Mouse (Mus musculus): ENCODE data around the gene Wnt7a. TPM values are rescaled to one million over a fixed set of nuclear protein-coding genes. Genes with fewer than 3 reads are reported as not detected.

The Wnt7a gene
- total RNA-seq, 1 experiment from 2014 or later: not detected

DNA sequence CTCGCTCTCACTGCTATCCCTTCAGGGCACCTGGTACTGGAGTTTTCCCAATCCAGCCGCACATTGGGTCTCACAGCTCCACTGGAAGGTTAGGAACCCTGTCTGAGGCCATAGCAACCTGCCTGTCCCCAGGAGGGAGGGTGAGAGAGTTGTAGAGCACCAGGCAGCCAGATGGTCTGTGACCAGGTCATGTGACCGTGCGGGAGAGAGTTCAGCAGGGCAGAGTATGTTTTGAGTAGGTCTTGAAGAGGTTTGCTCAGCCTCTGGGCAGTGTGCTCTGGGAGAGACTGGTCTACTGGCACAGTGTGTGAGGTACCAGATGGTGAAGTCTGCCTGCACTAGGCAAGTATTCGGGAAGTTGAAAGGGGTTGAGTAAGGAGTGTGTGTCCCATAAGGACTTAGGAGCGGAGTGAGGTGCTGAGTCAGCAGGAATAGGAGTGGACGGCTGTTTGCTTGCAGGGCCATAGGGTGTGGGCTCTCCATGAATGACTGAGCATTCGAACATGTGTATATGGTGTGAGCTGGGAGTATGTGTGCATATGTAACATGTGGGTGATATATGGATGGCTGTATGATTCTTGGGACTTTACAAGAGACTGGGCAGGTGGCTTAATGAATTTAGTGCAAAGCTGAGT, 71.4 kb downstream of the Wnt7a start:
- DNase-seq: no peak

DNA sequence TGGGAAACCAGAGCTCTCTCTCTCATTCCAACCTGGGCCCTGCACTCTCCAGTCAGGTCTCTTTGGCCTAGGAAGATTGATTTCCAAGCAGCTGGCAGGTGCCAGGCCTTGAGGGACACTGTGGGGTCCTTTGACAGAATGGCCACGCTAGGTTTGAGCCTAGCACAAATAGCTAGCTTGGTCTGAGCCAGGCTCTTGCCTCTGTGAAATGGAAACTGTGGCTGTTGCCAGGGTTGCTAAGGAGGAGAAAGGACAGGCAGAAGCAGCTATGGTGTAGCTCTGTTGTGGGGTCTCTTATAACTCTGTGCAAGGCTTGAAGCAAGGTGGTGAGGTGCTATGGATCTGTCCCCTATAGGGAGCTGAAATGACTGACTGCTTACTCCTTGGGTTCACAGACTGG, 75.7 kb downstream of the Wnt7a start:
- no peak for DNase-seq

DNA sequence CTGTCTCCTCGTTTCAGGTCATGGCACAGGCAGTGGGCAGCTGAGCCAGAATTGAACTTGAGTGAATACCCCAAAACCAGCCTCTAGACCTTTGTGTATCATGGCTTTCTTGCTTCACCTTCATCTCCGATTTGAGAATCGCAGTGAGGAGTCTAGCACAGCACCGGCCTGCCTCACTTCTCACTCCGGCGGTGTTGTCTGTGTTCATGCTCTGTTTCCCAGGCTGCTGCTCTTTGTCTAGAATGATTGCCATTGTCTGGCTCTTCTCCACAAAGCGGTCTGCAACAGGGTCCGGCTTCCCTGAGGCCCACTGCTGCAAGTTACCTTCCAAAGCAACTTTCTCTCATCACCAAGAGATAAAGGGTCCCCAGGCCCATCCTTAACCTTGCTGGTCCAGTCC, 79.3 kb downstream of the Wnt7a start:
- no peak for DNase-seq

DNA sequence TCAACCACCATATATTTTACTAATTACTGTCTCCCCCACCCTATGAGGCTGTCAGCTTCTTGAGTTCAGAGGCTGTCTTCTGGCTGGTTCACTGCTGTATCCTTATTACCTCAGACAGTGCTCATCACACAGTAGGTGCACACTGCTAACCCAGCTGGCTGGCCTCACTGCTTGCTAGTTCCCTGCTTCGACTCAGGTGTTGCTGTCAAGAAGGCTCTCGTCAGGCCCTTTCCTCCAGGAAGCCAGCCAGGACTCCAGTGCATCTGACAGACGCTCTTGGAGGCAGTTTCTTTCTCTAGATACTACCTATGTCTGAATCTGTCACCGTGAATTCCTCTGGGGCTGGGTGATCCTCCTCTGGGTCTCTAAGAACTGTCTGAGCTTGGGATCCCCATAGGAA, 85.6 kb downstream of the Wnt7a start:
- no peak for DNase-seq

DNA sequence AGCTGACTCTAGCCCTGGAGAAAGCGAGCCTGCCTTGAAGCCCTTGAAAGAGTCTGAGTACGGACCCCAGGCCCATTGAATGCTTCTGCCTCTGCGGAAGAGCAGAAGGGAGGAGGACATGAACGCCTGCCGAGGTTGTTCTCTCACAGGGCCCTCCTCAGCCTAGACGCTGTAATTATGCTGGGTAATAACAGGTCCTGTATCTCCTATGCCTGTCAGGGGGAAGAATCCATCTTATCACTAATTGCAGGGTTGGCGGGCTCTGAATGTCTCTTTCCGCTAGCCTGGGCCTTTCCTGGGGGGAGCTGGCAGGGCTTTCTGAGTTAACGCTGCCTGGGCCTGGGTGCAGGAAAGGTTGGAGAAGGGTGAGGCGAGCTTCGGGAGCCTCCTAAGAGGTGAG, 86.4 kb downstream of the Wnt7a start:
- no peak for DNase-seq

DNA sequence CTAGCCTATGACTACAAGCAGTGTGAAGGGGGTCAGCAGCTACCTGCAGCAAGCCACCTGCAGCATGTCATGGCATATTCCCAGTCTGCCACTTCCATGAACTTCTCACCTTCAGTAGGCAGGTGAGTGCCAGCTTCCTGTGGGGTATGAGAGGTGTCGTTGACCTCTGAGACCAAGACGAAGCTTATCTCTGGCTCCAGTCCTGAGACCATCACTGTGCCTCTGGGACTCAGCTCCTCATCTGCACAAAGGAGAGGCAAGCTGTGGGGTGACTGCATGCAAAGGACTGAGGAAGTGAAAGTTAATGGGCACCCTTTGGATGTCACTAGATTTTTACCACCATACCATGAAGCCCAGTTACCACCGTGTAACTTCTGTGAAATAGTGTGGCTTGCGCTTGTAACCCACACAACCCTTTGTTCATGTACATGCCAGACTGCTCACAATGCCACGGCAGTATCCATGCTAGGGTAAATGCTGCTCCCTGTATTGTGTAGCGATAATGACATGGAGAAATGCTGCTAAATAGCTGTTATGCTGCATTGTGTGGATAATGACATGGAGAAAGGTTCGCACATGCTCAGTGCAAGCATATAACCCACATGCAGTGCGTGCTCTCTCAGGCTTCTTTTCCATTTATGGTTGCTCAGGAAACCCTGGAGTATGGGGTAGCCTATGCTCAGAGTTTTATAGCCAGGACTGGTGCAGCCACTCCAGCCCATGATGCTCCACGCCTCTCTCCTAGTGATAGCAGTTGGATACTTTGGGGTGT, 89.0 kb downstream of the Wnt7a start:
- DNase-seq: no peak

Other genes starting within 250 kb of the Wnt7a start
- gene Fbln2, start 198.9 kb downstream of the Wnt7a start, total RNA-seq (2021): 32.3 and 38.2 TPM in 2 replicates
- gene Chchd4, start 62.2 kb upstream of the Wnt7a start, total RNA-seq (2021): 16.2 and 20.0 TPM in 2 replicates
- 27.6 and 34.2 TPM in 2 replicates for gene Tmem43, start 62.3 kb upstream of the Wnt7a start, total RNA-seq (2021)
- 12.5 and 14.6 TPM in 2 replicates for gene Xpc, start 104.5 kb upstream of the Wnt7a start, total RNA-seq (2021)
- 38.2 and 39.5 TPM in 2 replicates for gene Lsm3, start 104.6 kb upstream of the Wnt7a start, total RNA-seq (2021)

Data from adrenal gland, postnatal 14 days (tissue).